Mouse (Mus musculus): ENCODE results near the gene Abcc4.

GRCm38 (mm10) chr14:118699963-118700362, 6.1 kb downstream of the Abcc4 start:
- no peak for TF ChIP-seq CTCF (IDR thresholded peaks at IDR 0.05; ENCODE audit: extremely low read depth, insufficient read depth, low read length)
- TF ChIP-seq POLR2A (IDR thresholded peaks at IDR 0.05; ENCODE audit: extremely low read depth, insufficient read depth, low read length), result no peak
